In genomic region chr8:64582887-64583286, GRCm38 (mm10) we compare ENCODE assay signal across 18 mouse cellular contexts.
"Had no signal": no experiment of that assay in that cellular context is flagged by ENCODE, and none has a peak within 500 bp of the region (broad histone marks: within the 10 kb centered on the region; RNA-seq: fewer than 3 reads in every experiment).

No protein-coding gene starts in this region.

- DNase-seq: kidney, adult 9 months; kidney, postnatal 10 days; kidney, postnatal 4 days; liver; liver, embryonic 13.5 days; liver, postnatal 0 days; lung, postnatal 14 days; spleen, adult 18-20 months; thymus, adult 18-20 months; thymus, postnatal 25 days had no signal

- H3K9ac ChIP-seq: limb, embryonic 12.5 days; liver, embryonic 13.5 days; liver, postnatal 0 days; lung, embryonic 15.5 days; midbrain, embryonic 15.5 days; neural tube, embryonic 12.5 days had no signal

- H3K4me3 ChIP-seq: layer of hippocampus, adult 2 months; limb, embryonic 12.5 days; liver, embryonic 13.5 days; lung, embryonic 15.5 days; megakaryocyte, embryonic 14.5 days; midbrain, embryonic 15.5 days; neural tube, embryonic 12.5 days had no signal

- ATAC-seq: liver, postnatal 0 days; midbrain, embryonic 15.5 days had no signal

- H3K4me2 ChIP-seq: limb, embryonic 12.5 days; liver, embryonic 13.5 days; lung, embryonic 15.5 days; midbrain, embryonic 11.5 days; midbrain, embryonic 15.5 days; neural tube, embryonic 12.5 days had no signal

- H3K4me1 ChIP-seq: liver, embryonic 13.5 days; lung, embryonic 15.5 days; megakaryocyte, embryonic 14.5 days; midbrain, embryonic 15.5 days; neural tube, embryonic 12.5 days had no signal

- H3K27ac ChIP-seq: layer of hippocampus, adult 2 months; limb, embryonic 12.5 days; liver, embryonic 13.5 days; lung, embryonic 15.5 days; macrophage; midbrain, embryonic 15.5 days; neural tube, embryonic 12.5 days had no signal

- H3K9me3 ChIP-seq: limb, embryonic 12.5 days; liver, embryonic 13.5 days; lung, embryonic 15.5 days; midbrain, embryonic 15.5 days; neural tube, embryonic 12.5 days had no signal

- H3K27me3 ChIP-seq: limb, embryonic 12.5 days; liver, embryonic 13.5 days; lung, embryonic 15.5 days; megakaryocyte, embryonic 14.5 days; midbrain, embryonic 15.5 days; neural tube, embryonic 12.5 days had no signal

- H3K36me3 ChIP-seq: limb, embryonic 12.5 days; liver, embryonic 13.5 days; lung, embryonic 15.5 days; midbrain, embryonic 15.5 days; neural tube, embryonic 12.5 days had no signal
